Mouse (Mus musculus) CH12.LX (cell line): ENCODE measurements around the gene Apobec4. TPM values are rescaled to one million over a fixed set of nuclear protein-coding genes. Genes with fewer than 3 reads are reported as not detected.

Source experiments
- DNase-seq: peaks from one replicate; pipeline ENCODE4 v3.0.0-alpha.2; 2013; ENCODE audit errors: extremely low read depth
- H3K27ac ChIP-seq: 2 replicates; pipeline ENCODE4 v1.5.1; 2012; ENCODE audit warnings: low read depth, mild to moderate bottlenecking, control low read depth, moderate library complexity; ENCODE audit not compliant: insufficient read depth
- H3K27me3 ChIP-seq: replicated peaks from 2 replicates; pipeline ENCODE3; 2012; ENCODE audit warnings: inconsistent platforms
- H3K36me3 ChIP-seq, 2 experiments: replicated peaks in 1 of 2; 2 replicates each; pipeline versions ENCODE3 to v1.6.1; 2012; ENCODE audit warnings: inconsistent platforms in 1 of 2, low read length in 1 of 2, mild to moderate bottlenecking in 1 of 2, mixed read lengths in 1 of 2, moderate library complexity in 1 of 2; ENCODE audit not compliant: control insufficient read depth in 1 of 2, insufficient read depth in 1 of 2
- H3K4me1 ChIP-seq, 2 experiments: 2 replicates each; pipeline ENCODE4 v1.6.1; 2012; ENCODE audit warnings: inconsistent platforms in 1 of 2, moderate library complexity in 1 of 2; ENCODE audit not compliant: insufficient read depth in 2 of 2, control insufficient read depth in 1 of 2
- H3K4me2 ChIP-seq: 2 replicates; pipeline ENCODE4 v1.6.1; 2012; ENCODE audit warnings: low read depth, mild to moderate bottlenecking, control low read depth; ENCODE audit not compliant: poor library complexity, insufficient read depth, severe bottlenecking
- H3K4me3 ChIP-seq, 3 experiments: fragments of 150-350 bp in 1 of 3; sonication (generic) in 1 of 3; replicated peaks in 1 of 3; 2 replicates each; pipeline versions ENCODE3 to v1.5.1; 2011 to 2012; ENCODE audit warnings: low read depth in 2 of 3, low read length in 2 of 3, mild to moderate bottlenecking in 2 of 3, moderate library complexity in 2 of 3, control low read depth in 1 of 3, improper control_type of control experiment in 1 of 3, inconsistent platforms in 1 of 3, mixed read lengths in 1 of 3; ENCODE audit not compliant: poor library complexity in 1 of 3
- H3K79me2 ChIP-seq: replicated peaks from 2 replicates; pipeline ENCODE4 v1.6.1; 2012; ENCODE audit warnings: mild to moderate bottlenecking, moderate library complexity; ENCODE audit not compliant: control insufficient read depth, poor library complexity, insufficient read depth, severe bottlenecking; ENCODE audit errors: extremely low read depth
- H3K9ac ChIP-seq: 2 replicates; pipeline ENCODE4 v1.6.1; 2012; ENCODE audit warnings: low read depth, mild to moderate bottlenecking, control low read depth, moderate library complexity; ENCODE audit not compliant: insufficient read depth
- H3K9me3 ChIP-seq: replicated peaks from 2 replicates; pipeline ENCODE3; 2012; ENCODE audit warnings: low read length, inconsistent platforms, mixed read lengths
- CHD2 ChIP-seq: IDR thresholded peaks from 2 replicates; pipeline ENCODE4 v1.6.1; 2011; ENCODE audit warnings: low read length, improper control_type of control experiment
- ELF1 ChIP-seq: IDR thresholded peaks from 2 replicates; pipeline ENCODE4 v1.6.1; 2014; ENCODE audit warnings: low read depth, mild to moderate bottlenecking, inconsistent platforms, low read length, improper control_type of control experiment
- ETS1 ChIP-seq: conservative IDR thresholded peaks from 2 replicates; pipeline ENCODE4 v1.6.1; 2012; ENCODE audit warnings: low read depth, mild to moderate bottlenecking, inconsistent platforms, low read length, improper control_type of control experiment, moderate library complexity
- GABPA ChIP-seq: IDR thresholded peaks from 2 replicates; pipeline ENCODE4 v1.6.1; 2012; ENCODE audit warnings: low read depth, low read length, improper control_type of control experiment, inconsistent platforms; ENCODE audit not compliant: insufficient replicate concordance
- HCFC1 ChIP-seq: IDR thresholded peaks from 2 replicates; pipeline ENCODE4 v1.6.1; 2012; ENCODE audit warnings: low read depth, mild to moderate bottlenecking, inconsistent platforms, low read length, improper control_type of control experiment
- IRF4 ChIP-seq: IDR thresholded peaks from 2 replicates; pipeline ENCODE4 v1.6.1; 2014; ENCODE audit warnings: low read depth, mild to moderate bottlenecking, inconsistent platforms, low read length, improper control_type of control experiment
- JUN ChIP-seq: IDR thresholded peaks from 2 replicates; pipeline ENCODE4 v1.6.1; 2011; ENCODE audit warnings: low read depth, mild to moderate bottlenecking, low read length, improper control_type of control experiment, moderate library complexity; ENCODE audit not compliant: insufficient read depth
- MAFK ChIP-seq: IDR thresholded peaks from 2 replicates; pipeline ENCODE4 v1.6.1; 2011; ENCODE audit warnings: low read length, improper control_type of control experiment; ENCODE audit not compliant: insufficient replicate concordance
- MAZ ChIP-seq: IDR thresholded peaks from 2 replicates; pipeline ENCODE4 v1.6.1; 2012; ENCODE audit warnings: low read depth, mild to moderate bottlenecking, inconsistent platforms, low read length, improper control_type of control experiment, moderate library complexity
- MXI1 ChIP-seq: IDR thresholded peaks from 2 replicates; pipeline ENCODE4 v1.6.1; 2011; ENCODE audit warnings: mild to moderate bottlenecking, low read depth, low read length, improper control_type of control experiment
- MYC ChIP-seq: IDR thresholded peaks from 2 replicates; pipeline ENCODE4 v1.6.1; 2011; ENCODE audit warnings: low read depth, mild to moderate bottlenecking, improper control_type of control experiment, low read length
- NELFE ChIP-seq: IDR thresholded peaks from 2 replicates; pipeline ENCODE4 v1.6.1; 2011; ENCODE audit warnings: low read depth, low read length, improper control_type of control experiment
- POLR2A ChIP-seq: IDR thresholded peaks from 2 replicates; pipeline ENCODE4 v1.6.1; 2011; ENCODE audit warnings: low read depth, mild to moderate bottlenecking, improper control_type of control experiment, low read length
- POLR2AphosphoS2 ChIP-seq: IDR thresholded peaks from 2 replicates; pipeline ENCODE4 v1.6.1; 2011; ENCODE audit warnings: low read depth, low read length, improper control_type of control experiment
- SMC3 ChIP-seq: IDR thresholded peaks from 2 replicates; pipeline ENCODE4 v1.6.1; 2011; ENCODE audit warnings: low read depth, low read length, improper control_type of control experiment
- ZMIZ1 ChIP-seq: IDR thresholded peaks from 2 replicates; pipeline ENCODE4 v1.6.1; 2012; ENCODE audit warnings: low read depth, mild to moderate bottlenecking, inconsistent platforms, low read length, improper control_type of control experiment
- dilution Hi-C: fragments of 300-500 bp; cut with MboI; formaldehyde crosslinking; loops from 2 replicates; pipeline ENCODE4 v1.14.3; 2020; ENCODE audit warnings: low sequenced_read_pairs; ENCODE audit not compliant: extremely low pct_unique_long_range_greater_than_20kb, extremely low pct_ligation_motif_present
- in situ Hi-C: fragments of 300-500 bp; cut with MboI; formaldehyde crosslinking; loops from 3 replicates; pipeline ENCODE4 v1.14.3; 2019; ENCODE audit warnings: low sequenced_read_pairs, low pct_ligation_motif_present, low pct_unique_long_range_greater_than_20kb, mixed read lengths
- polyA plus RNA-seq: library from polyadenylated mRNA; unstranded; fragments of >175 nt; gene quantifications from 2 replicates; pipeline ENCODE4 v1.2.1, GENCODE M21; 2012; ENCODE audit warnings: low read depth; ENCODE audit not compliant: insufficient read length
- total RNA-seq, 2 experiments: library from RNA; depleted of rRNA; stranded (reverse); fragments of 300-350 nt in 1 of 2; fragments of >200 nt in 1 of 2; gene quantifications; 2 replicates each; pipeline ENCODE4 v1.2.3; 2012 to 2014

Gene Apobec4
- total and polyA plus RNA-seq, 3 experiments: not detected

- no peaks in the 10 kb centered on the region for H3K36me3 ChIP-seq
- H3K27me3 ChIP-seq: no peaks in the 10 kb centered on the region
- no peak for DNase-seq
- no peak overlapping the region for H3K4me3 ChIP-seq
- H3K79me2 ChIP-seq: no peaks in the 10 kb centered on the region
- dilution Hi-C loops: no loop called here
- peaks cover 0 to 23% of the 10 kb centered on the region in 2 experiments; a peak in 2 of 4 replicates for H3K4me1 ChIP-seq
- no peak for TF ChIP-seq MAZ
- no peak overlapping the region for H3K4me2 ChIP-seq
- no peaks in the 10 kb centered on the region for H3K9me3 ChIP-seq
- H3K27ac ChIP-seq: no peak overlapping the region
- H3K9ac ChIP-seq: no peak overlapping the region
- in situ Hi-C loops: no loop called here
Observed at GRCm38 (mm10) chr1:152714405-152714804, 35.9 kb upstream of the Apobec4 start.

DNA sequence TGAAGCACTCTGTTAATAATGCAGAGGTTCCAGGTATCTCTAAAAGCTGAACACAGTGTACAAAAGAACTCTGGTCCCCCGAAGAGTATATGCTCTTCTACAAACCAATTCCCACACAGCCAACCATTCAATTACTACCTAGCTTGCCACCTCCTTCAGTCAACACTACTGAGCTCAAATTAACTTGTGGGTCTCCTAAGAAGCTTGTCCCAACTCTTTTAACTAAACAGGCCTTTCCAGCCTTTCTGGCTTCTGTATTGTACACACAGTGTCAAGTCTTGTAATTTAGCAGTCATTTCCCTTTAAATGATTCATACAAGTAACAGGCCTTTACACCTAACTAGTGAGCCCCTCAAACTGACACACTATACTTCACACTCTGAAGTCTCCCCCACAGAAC, 33.0 kb upstream of the Apobec4 start:
- H3K9me3 ChIP-seq: no peaks in the 10 kb centered on the region
- dilution Hi-C loops: no loop called here
- no peaks in the 10 kb centered on the region for H3K36me3 ChIP-seq
- no peak overlapping the region for H3K27ac ChIP-seq
- no peak for DNase-seq
- no peaks in the 10 kb centered on the region for H3K79me2 ChIP-seq
- TF ChIP-seq SMC3: no peak
- no peak for TF ChIP-seq ZMIZ1
- no peak for TF ChIP-seq POLR2AphosphoS2
- no peak for TF ChIP-seq NELFE
- TF ChIP-seq MYC: no peak
- no peak for TF ChIP-seq IRF4
- no peak for TF ChIP-seq ELF1
- no peak overlapping the region for H3K4me2 ChIP-seq
- H3K9ac ChIP-seq: no peak overlapping the region
- H3K4me3 ChIP-seq: no peak overlapping the region
- peaks cover 0 to 39% of the 10 kb centered on the region in 2 experiments; a peak in 2 of 4 replicates for H3K4me1 ChIP-seq
- in situ Hi-C loops: no loop called here
- H3K27me3 ChIP-seq: no peaks in the 10 kb centered on the region

DNA sequence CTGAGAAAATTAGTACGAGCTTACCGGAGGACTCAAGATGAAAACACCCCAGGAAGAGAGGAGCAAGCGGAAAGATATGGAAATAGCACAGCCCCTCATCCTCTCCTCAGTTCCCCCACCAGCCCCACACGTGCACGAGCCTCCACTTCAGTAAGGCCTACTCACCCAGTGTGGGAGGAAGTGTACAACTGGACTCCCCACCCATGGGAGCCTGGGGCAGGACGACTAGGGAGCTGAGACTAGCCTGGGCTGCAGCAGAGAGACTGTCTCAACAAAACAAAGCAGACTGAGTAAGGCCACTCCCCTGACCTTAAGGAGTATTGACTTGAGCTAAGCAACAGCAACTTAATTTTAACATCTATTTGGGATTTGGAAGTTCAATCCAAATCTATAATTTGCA, 32.2 kb upstream of the Apobec4 start:
- in situ Hi-C loops (no loop called here), dilution Hi-C loops (no loop called here)
- TF ChIP-seq ETS1: no peak
- TF ChIP-seq POLR2A: no peak
- TF ChIP-seq JUN: no peak
- TF ChIP-seq MYC: no peak
- TF ChIP-seq GABPA: no peak
- no peak for TF ChIP-seq MXI1
- no peak for TF ChIP-seq HCFC1
- TF ChIP-seq ZMIZ1: no peak
- no peak for TF ChIP-seq CHD2
- TF ChIP-seq MAFK: no peak

More for the DNA sequence above, 32.2 kb upstream of the Apobec4 start:
- Histone ChIP-seq H3K79me2 (no peaks in the 10 kb centered on the region), H3K4me3 (no peak overlapping the region), H3K4me1 (peaks cover 0 to 39% of the 10 kb centered on the region in 2 experiments; a peak in 2 of 4 replicates), H3K9me3 (no peaks in the 10 kb centered on the region), H3K4me2 (no peak overlapping the region), H3K27me3 (no peaks in the 10 kb centered on the region), H3K27ac (no peak overlapping the region), H3K9ac (no peak overlapping the region), H3K36me3 (no peaks in the 10 kb centered on the region)
- no peak for DNase-seq
